Mouse (Mus musculus) monocyte, adult 2 months (primary cell): ENCODE measurements around the gene Nckap5l.
A peak's percentile ranks its signal among the peaks of the same experiment; 100 is the strongest.

Experiments
- DNase-seq, 2 experiments: peaks; one replicate each; pipeline ENCODE4 v3.0.0; 2022; ENCODE audit warnings: low spot score in 2 of 2, low read depth in 1 of 2

The Nckap5l gene

GRCm38 (mm10) chr15:99457606-99458401 is at the start of gene Nckap5l:
Gene Nckap5l (minus strand): TSS chr15:99457748.
- peak; percentile 43 to 61 for DNase-seq

DNA sequence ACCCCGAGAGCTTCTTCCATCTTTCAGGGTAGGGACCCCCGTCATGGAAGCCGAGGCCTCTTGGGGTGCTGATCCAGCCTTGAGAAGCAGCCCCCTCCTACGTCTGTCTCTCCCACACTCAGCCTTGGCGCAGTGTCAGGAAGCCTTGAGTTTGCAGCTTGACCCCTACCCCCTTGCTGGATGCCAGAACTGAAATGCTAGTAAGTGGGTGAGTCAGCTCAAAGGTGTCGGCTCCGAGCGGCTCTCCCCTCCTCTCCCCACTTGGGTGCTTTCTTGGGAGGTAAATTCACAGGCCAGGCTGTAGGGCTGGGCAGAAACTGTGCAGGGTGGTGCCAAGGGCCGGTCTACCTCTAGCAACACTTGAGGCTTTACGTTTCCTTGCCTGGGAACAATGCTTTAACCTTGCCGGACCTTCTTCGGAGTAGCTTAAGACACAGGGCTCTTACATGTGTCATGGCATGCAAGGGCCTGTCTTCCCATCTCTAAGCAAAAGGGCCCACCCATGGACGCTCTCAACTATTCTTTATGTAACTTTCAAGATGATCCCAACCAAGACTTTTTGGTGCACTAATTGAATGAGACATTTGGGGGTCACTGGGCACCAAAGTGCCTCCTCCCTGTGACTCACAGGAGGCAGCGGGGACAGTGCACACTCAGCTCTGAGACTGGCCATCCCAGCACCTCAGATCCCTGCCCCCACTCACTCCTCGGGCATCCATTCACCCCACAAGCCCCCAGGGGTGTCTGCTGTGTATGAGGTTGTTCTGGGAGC is 48.0 kb upstream of the Nckap5l start:
- no peak for DNase-seq

- DNase-seq: no peak
These were observed 45.7 kb upstream of the Nckap5l start for GRCm38 (mm10) chr15:99503256-99503655.

DNA sequence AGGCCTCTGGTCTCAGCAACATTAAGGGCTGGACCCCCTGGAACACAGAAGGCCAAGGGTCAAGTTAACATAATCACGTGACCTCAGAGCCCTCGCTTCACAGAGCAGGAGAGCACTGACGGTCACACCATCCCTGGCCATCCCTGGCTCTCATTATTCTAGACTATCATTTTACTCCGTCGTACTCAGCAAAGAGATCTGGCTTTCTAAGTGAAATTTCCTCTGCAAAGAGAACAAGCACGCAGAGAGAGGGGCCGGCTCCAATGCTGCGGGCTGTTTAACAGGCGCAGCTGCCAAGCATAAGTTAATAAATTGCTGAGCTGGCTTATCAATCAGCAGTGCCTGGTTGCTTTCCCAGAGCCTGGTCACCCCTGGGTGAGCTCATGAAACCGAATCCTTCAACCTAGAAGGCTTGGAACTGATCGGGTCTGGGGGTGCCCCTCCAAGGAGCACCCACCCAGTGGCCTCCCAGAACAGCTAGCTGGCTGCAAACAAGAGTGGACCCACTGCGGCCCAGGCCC is 44.8 kb upstream of the Nckap5l start:
- DNase-seq: no peak

- no peak for DNase-seq
These were observed 44.0 kb upstream of the Nckap5l start for GRCm38 (mm10) chr15:99501292-99502260.

- DNase-seq: no peak
These were observed 42.8 kb upstream of the Nckap5l start for GRCm38 (mm10) chr15:99500320-99500719.

DNA sequence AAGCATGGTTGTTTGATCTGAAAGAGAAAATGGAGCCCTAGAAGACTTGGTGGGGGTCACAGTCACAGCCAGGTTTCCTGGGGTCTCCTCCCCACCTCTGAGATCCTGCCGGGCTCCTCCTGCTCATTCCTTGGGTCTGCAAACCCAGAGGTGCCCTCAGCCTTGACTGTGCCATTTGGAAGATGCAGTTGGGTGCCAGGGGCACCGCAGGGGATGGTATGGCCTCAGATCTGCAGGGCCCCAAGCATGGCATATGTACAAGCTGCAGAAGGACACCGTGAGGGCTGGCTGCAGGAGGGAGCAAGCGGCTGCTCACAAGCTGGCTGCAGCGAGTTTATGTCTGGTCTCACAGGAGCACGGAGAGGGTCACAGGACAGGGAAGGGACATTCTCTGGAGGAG is 42.2 kb upstream of the Nckap5l start:
- DNase-seq: no peak

DNA sequence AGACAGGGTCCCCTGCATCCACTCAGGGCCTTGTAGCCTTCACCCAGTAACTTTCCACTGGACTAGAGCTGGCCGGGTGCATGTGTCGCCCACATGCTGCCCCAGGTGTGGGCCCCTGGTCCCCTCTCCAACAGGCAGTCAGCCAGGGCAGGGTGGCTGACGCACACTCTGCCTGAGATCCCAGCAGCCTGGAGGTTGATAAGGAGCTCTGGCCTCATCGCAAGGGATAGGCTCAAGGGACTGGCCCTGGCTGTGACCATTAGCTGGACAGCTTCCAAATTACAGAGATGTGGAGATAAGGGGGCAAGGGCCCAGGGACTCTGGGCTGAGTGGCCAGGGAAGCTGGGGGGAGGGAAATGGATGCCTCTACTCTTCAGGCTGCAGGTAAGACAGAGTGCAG is 41.2 kb upstream of the Nckap5l start:
- no peak for DNase-seq

DNA sequence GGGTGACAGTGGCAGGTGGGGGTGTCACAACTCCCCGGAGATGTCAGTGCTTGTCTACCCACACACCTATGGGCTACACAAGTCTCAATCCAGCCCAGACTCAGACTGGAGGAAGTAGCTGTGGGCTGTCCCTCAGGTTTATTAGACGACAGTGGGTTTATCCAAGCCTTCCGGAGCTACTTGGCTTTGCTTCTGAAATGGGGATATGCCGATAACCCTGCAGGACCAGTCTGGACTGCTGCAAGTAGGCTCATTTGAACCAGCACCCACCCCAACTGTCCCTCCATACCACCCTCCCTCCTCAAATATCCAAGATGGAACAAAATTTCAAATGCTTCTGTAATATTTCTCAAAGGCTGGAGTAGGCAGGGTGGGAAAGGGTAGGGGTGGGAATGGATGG is 40.8 kb upstream of the Nckap5l start:
- DNase-seq: no peak

GRCm38 (mm10) chr15:99497527-99498242 is 40.1 kb upstream of the Nckap5l start:
- peak in 1 of 2 experiments; percentile 21 for DNase-seq

- no peak for DNase-seq
These were observed 39.5 kb upstream of the Nckap5l start for GRCm38 (mm10) chr15:99497061-99497460.

- DNase-seq: no peak
These were observed 27.2 kb upstream of the Nckap5l start for GRCm38 (mm10) chr15:99484745-99485144.

DNA sequence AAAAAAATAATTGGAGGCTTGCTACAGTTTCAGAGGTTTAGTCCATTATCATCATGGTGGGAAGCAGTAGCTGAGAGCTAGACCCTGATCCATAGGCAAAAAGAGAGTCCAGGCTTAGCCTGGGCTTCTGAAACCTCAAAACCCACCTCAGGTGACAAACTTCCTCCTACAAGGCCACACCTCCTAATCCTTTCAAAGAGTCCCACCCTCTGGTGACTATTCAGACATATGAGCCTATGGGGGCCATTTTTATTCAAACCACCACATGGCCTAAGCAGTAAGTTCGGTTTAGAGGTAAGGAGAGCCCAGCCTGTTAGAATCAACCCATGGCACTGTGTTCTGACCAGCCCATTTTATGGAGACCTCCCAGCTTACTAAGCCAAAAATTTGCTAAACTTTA is 18.3 kb upstream of the Nckap5l start:
- no peak for DNase-seq

DNA sequence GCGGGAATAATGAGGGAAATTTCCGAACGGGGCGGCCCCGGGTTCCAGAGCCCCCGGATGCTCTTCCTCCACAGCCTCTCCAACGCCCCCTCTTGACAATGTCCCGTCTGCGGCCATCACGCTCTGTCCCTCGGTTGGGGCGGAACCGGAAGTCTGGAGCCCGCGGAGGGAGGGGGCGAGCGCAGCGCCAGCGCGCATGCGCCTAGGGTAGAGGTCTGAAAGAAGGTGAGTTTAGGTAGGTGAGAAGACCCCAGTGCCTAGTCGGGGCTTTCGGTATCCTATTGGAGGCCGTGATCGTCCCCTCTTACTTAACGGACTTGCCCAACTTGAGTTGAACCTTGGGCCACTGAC is 17.0 kb upstream of the Nckap5l start, which contains the start of gene Bcdin3d:
Bcdin3d (minus strand) TSS at position 155 of the 351 bp plus-strand sequence.
- peak in 1 of 2 experiments; percentile 72 for DNase-seq

GRCm38 (mm10) chr15:99473801-99474575 is 16.4 kb upstream of the Nckap5l start:
- DNase-seq: no peak

DNA sequence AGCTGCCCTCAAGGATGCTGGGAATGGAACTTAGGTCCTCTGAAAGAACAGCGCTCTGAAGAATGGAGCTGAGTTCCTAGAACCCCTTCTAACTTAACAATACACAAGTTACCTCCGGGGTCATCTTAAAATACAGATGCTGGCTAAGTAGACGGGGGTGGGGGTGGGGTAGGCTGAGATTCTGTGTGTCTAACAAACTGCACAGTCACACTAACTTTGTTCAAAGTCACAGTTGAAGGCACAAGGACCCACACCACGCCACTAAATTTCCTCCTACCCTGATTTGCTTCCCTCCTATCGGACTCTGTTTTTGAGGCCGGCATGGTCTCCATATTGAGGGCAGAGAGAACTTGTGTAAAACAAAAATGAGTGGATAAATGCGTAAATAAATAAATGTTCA is 15.4 kb upstream of the Nckap5l start:
- no peak for DNase-seq

GRCm38 (mm10) chr15:99471677-99472063 is 14.1 kb upstream of the Nckap5l start:
- DNase-seq: no peak

DNA sequence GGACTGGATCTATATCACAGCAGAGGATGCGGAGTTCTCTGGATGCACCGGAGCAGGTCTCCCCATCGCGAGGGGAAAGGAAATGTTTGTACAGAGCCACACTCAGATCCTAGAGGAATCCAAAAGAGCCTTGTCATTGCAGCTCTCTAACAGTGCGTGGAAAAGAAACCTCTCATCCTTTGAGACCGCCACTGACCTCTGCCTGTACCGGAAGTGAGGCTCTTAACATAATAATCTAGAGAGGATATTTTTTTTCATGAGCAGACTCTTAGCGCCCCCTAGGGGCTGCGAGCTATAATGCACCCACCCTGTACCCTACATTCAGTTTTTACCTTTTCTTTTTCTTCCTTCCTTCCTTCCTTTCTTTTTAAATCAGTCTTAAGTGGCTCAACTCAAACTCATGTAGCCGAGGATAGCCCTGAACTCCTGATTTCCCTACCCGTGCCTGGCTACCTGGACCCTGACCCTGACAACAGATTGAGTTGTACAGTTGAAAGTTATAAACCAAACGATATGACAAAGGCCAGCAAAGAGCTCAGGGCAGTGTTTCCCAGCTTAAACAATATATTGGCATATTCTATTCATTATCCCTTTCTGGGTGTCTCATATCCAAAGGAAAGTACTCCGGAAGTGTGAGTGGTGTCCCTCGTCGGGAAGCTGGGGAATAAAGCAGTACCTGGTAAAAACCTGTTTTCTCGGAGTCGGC is 13.6 kb upstream of the Nckap5l start:
- no peak for DNase-seq

DNA sequence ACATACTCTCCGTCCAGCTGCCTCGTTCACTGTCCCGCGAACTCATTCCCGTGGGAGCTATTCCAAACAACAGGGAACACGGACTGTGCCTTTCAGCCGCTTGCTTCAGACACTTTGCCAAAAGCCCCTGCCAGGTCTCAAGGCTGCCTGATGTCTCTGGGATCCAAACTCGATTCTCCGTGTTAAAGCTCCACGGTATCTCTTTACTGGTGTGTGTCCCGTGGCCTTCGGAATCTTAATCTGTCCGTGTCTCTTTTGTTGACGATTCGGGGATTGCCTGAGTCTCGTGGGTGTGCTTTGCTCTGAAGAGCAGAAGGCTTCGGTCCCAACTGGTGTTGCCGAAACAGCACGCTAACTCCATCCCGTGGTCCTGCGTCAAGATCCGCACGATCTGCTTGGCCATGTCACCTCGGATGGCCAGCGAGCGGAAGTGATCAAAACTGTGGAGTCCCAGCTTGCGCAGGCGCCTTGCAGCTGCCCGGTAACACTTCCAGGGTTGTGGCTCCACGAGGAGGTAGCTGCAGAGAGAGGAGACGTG is 12.7 kb upstream of the Nckap5l start:
- DNase-seq: no peak
